Mouse (Mus musculus): ENCODE data around the gene Tardbp. TPM values are rescaled to one million over a fixed set of nuclear protein-coding genes. Genes with fewer than 3 reads are reported as not detected.

Tardbp gene
- polyA plus RNA-seq, 1 experiment, result 198 TPM

DNA sequence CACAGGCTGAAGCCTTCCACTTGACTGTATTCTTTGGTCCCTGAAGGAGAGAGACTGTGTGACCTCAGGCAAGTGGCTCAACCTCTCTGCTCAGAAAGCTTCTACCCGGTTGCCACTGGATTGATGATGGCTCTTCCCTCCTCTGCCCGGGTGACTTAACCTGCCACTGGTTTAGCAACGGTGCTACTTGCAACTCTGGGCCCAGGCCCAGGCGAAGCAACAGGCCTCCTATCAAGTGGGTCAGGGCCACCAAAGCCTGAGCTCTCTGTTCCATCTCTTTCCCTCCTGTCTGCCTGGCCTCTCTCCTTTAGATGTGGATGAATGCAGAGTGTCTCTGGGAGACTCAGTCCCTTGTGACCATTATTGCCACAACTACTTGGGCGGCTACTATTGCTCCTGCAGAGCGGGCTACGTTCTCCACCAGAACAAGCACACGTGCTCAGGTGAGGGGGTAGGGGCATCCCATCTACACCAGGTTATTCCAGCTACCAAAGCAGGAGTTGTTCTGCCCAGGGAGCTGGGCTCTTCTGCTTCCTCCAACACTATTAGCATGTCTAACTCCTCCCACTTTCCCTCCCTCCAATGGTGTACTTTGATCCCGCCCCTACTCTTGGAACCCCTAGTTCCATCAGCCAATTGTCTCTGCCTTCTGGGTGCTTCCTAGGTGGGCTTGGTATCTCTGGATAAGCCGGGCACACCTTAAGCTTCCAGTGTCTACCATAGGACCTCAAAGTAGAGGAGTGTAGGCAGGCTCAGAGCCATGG, 23.3 kb downstream of the Tardbp start:
- TF ChIP-seq FOSL1 (IDR thresholded peaks at IDR 0.05; ENCODE audit: insufficient read depth, low read length, poor library complexity, severe bottlenecking) (no peak), MYOD1 (IDR thresholded peaks at IDR 0.05; ENCODE audit: control insufficient read depth, insufficient read length, low read depth) (no peak), CEBPB (IDR thresholded peaks at IDR 0.05; ENCODE audit: low read depth) (no peak), CTCF (IDR thresholded peaks at IDR 0.05; ENCODE audit: control insufficient read depth, insufficient read depth, insufficient read length) (no peak), MYOG (IDR thresholded peaks at IDR 0.05; ENCODE audit: control insufficient read depth, extremely low read depth, insufficient read length) (no peak), USF1 (IDR thresholded peaks at IDR 0.05; ENCODE audit: low read depth) (no peak), MAX (IDR thresholded peaks at IDR 0.05) (no peak)
- Histone ChIP-seq H3K79me3 (ENCODE audit: low read depth) (no peaks in the 10 kb centered on the region), H3K79me2 (ENCODE audit: control insufficient read depth, insufficient read depth) (no peaks in the 10 kb centered on the region), H3K36me3 (ENCODE audit: control insufficient read depth, insufficient read depth) (peaks cover 6% of the 10 kb centered on the region), H3ac (ENCODE audit: control insufficient read depth, insufficient read length, low read depth) (no peak overlapping the region), H3K4me3 (ENCODE audit: insufficient read depth, poor library complexity, severe bottlenecking) (no peak overlapping the region), H3K27me3 (ENCODE audit: control insufficient read depth, insufficient read depth, insufficient read length) (no peaks in the 10 kb centered on the region)

DNA sequence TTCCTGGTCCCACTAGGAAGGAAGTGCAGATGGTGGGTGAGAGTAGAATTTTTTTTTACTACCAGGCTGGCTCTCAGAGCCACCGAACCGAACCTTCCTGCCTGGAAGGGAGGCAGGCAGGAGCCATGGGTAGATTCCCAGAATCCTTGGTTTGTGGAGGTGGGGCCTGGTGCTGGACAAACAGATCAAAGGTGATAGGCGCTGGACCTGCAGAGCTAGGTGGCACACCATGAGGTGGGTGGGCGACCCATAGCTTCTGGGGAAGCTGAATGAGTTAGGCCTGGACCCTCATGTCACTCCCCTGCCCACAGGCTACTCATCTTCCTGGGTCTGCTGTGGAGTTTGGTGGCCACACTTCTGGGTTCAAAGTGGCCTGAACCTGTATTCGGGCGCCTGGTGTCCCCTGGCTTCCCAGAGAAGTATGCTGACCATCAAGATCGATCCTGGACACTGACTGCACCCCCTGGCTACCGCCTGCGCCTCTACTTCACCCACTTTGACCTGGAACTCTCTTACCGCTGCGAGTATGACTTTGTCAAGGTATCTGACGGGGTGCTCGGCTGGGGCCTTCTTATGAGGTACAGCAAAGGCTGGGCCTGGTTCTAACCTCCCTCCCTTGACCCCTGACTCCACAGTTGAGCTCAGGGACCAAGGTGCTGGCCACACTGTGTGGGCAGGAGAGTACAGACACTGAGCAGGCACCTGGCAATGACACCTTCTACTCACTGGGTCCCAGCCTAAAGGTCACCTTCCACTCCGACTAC, 24.3 kb downstream of the Tardbp start, which contains the start of gene Masp2:
Masp2 (plus strand) TSS at position 198 of the 764 bp plus-strand sequence.
- H3K79me3 ChIP-seq (ENCODE audit: low read depth), result no peaks in the 10 kb centered on the region
- no peak for TF ChIP-seq MAX (IDR thresholded peaks at IDR 0.05)
- TF ChIP-seq USF1 (IDR thresholded peaks at IDR 0.05; ENCODE audit: low read depth), result no peak
- no peak for TF ChIP-seq CEBPB (IDR thresholded peaks at IDR 0.05; ENCODE audit: low read depth)
- TF ChIP-seq CTCF (IDR thresholded peaks at IDR 0.05; ENCODE audit: control insufficient read depth, insufficient read depth, insufficient read length), result no peak
- no peak for TF ChIP-seq MYOD1 (IDR thresholded peaks at IDR 0.05; ENCODE audit: control insufficient read depth, insufficient read length, low read depth)
- TF ChIP-seq MYOG (IDR thresholded peaks at IDR 0.05; ENCODE audit: control insufficient read depth, extremely low read depth, insufficient read length), result no peak
- no peak for TF ChIP-seq FOSL1 (IDR thresholded peaks at IDR 0.05; ENCODE audit: insufficient read depth, low read length, poor library complexity, severe bottlenecking)
- peaks cover 16% of the 10 kb centered on the region for H3K36me3 ChIP-seq (ENCODE audit: control insufficient read depth, insufficient read depth)
- H3K79me2 ChIP-seq (ENCODE audit: control insufficient read depth, insufficient read depth), result no peaks in the 10 kb centered on the region
- H3ac ChIP-seq (ENCODE audit: control insufficient read depth, insufficient read length, low read depth), result no peak within 1 kb of the TSS
- no peak within 1 kb of the TSS for H3K4me3 ChIP-seq (ENCODE audit: insufficient read depth, poor library complexity, severe bottlenecking)
- no peaks in the 10 kb centered on the region for H3K27me3 ChIP-seq (ENCODE audit: control insufficient read depth, insufficient read depth, insufficient read length)

DNA sequence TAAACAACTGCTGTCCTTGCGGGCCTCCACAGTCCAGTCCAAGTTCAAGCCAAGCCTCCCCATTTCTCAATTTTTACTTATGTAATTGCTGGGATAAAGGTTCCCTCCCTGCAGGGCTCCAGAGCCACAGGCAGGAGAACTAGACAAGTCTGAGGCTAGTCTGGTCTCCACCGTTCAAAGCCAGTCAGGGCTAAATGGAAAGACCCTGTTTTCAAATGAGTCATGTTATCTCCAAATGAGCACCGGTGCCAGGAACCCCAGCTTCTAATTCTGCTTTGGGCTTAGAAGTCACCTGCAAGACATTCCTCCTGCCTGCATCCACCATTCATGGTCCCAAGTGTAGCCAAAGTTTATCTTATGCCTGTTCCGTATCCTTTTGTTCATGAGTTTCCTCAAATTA, 24.9 kb downstream of the Tardbp start:
- Histone ChIP-seq H3ac (ENCODE audit: control insufficient read depth, insufficient read length, low read depth) (no peak overlapping the region), H3K79me2 (ENCODE audit: control insufficient read depth, insufficient read depth) (no peaks in the 10 kb centered on the region), H3K27me3 (ENCODE audit: control insufficient read depth, insufficient read depth, insufficient read length) (no peaks in the 10 kb centered on the region), H3K36me3 (ENCODE audit: control insufficient read depth, insufficient read depth) (peaks cover 20% of the 10 kb centered on the region), H3K4me3 (ENCODE audit: insufficient read depth, poor library complexity, severe bottlenecking) (no peak overlapping the region), H3K79me3 (ENCODE audit: low read depth) (no peaks in the 10 kb centered on the region)
- TF ChIP-seq MYOD1 (IDR thresholded peaks at IDR 0.05; ENCODE audit: control insufficient read depth, insufficient read length, low read depth) (no peak), CTCF (IDR thresholded peaks at IDR 0.05; ENCODE audit: control insufficient read depth, insufficient read depth, insufficient read length) (no peak), CEBPB (IDR thresholded peaks at IDR 0.05; ENCODE audit: low read depth) (no peak), FOSL1 (IDR thresholded peaks at IDR 0.05; ENCODE audit: insufficient read depth, low read length, poor library complexity, severe bottlenecking) (no peak), MYOG (IDR thresholded peaks at IDR 0.05; ENCODE audit: control insufficient read depth, extremely low read depth, insufficient read length) (no peak), MAX (IDR thresholded peaks at IDR 0.05) (no peak), USF1 (IDR thresholded peaks at IDR 0.05; ENCODE audit: low read depth) (no peak)

DNA sequence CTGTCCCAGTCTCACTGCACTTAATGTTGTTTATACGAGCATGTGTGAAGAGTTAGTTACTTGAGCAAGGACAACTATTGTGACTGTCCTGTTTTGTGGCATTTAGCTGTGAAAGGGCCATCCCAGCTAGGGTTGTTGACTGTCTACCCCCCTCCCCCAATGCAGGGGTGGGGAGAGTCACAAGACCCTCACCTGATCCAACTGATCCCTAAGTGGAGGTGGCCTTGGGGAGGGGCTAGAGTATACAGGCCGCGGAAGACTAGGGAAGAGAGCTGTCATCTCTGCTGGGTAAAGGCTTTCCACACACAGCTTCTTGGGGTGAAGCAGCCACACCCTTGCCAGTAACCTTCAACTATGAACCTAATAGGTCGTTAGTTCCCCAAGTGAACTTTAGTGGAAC, 26.5 kb downstream of the Tardbp start:
- no peak for TF ChIP-seq CTCF (IDR thresholded peaks at IDR 0.05; ENCODE audit: control insufficient read depth, insufficient read depth, insufficient read length)
- TF ChIP-seq MYOD1 (IDR thresholded peaks at IDR 0.05; ENCODE audit: control insufficient read depth, insufficient read length, low read depth), result no peak
- no peak for TF ChIP-seq CEBPB (IDR thresholded peaks at IDR 0.05; ENCODE audit: low read depth)
- TF ChIP-seq FOSL1 (IDR thresholded peaks at IDR 0.05; ENCODE audit: insufficient read depth, low read length, poor library complexity, severe bottlenecking), result no peak
- no peak for TF ChIP-seq USF1 (IDR thresholded peaks at IDR 0.05; ENCODE audit: low read depth)
- no peak for TF ChIP-seq MYOG (IDR thresholded peaks at IDR 0.05; ENCODE audit: control insufficient read depth, extremely low read depth, insufficient read length)
- TF ChIP-seq MAX (IDR thresholded peaks at IDR 0.05), result no peak

DNA sequence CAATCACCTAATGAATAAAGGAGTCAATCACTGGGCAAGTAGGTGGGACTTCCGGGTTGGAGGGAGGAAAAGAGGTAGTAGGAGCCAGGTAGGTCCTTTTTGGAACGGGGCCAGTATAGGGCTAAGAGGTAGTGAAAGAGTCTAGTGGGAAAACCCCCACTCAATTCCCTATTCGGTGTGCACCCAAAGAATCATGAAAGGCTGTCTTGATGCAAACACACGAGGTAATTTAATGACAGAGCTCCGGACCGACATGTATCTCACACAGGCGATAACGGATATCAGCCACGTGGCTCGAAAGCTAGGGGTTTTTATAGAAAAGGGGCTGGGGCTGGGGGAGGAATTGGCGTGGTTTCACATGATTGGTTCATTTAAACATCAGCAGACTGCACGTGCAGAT, 28.0 kb downstream of the Tardbp start:
- Histone ChIP-seq H3ac (ENCODE audit: control insufficient read depth, insufficient read length, low read depth) (no peak overlapping the region), H3K4me3 (ENCODE audit: insufficient read depth, poor library complexity, severe bottlenecking) (no peak overlapping the region), H3K36me3 (ENCODE audit: control insufficient read depth, insufficient read depth) (peaks cover 50% of the 10 kb centered on the region), H3K27me3 (ENCODE audit: control insufficient read depth, insufficient read depth, insufficient read length) (no peaks in the 10 kb centered on the region), H3K79me2 (ENCODE audit: control insufficient read depth, insufficient read depth) (peaks cover 22% of the 10 kb centered on the region), H3K79me3 (ENCODE audit: low read depth) (peaks cover 7% of the 10 kb centered on the region)
- no peak for TF ChIP-seq CTCF (IDR thresholded peaks at IDR 0.05; ENCODE audit: control insufficient read depth, insufficient read depth, insufficient read length)
- no peak for TF ChIP-seq USF1 (IDR thresholded peaks at IDR 0.05; ENCODE audit: low read depth)
- TF ChIP-seq MAX (IDR thresholded peaks at IDR 0.05), result no peak
- TF ChIP-seq MYOG (IDR thresholded peaks at IDR 0.05; ENCODE audit: control insufficient read depth, extremely low read depth, insufficient read length), result no peak
- TF ChIP-seq FOSL1 (IDR thresholded peaks at IDR 0.05; ENCODE audit: insufficient read depth, low read length, poor library complexity, severe bottlenecking), result no peak
- no peak for TF ChIP-seq CEBPB (IDR thresholded peaks at IDR 0.05; ENCODE audit: low read depth)

More for the DNA sequence above, 26.5 kb downstream of the Tardbp start:
- no peaks in the 10 kb centered on the region for H3K27me3 ChIP-seq (ENCODE audit: control insufficient read depth, insufficient read depth, insufficient read length)
- H3K4me3 ChIP-seq (ENCODE audit: insufficient read depth, poor library complexity, severe bottlenecking), result no peak overlapping the region
- H3K79me2 ChIP-seq (ENCODE audit: control insufficient read depth, insufficient read depth), result peaks cover 7% of the 10 kb centered on the region
- H3K79me3 ChIP-seq (ENCODE audit: low read depth), result peaks cover 3% of the 10 kb centered on the region
- peaks cover 35% of the 10 kb centered on the region for H3K36me3 ChIP-seq (ENCODE audit: control insufficient read depth, insufficient read depth)
- H3ac ChIP-seq (ENCODE audit: control insufficient read depth, insufficient read length, low read depth), result no peak overlapping the region

All from C2C12 (cell line).